Mouse (Mus musculus): Measurements from ENCODE around the gene Odf3b.
A peak's percentile ranks its signal among the peaks of the same experiment; 100 is the strongest.

Gene Odf3b

DNA sequence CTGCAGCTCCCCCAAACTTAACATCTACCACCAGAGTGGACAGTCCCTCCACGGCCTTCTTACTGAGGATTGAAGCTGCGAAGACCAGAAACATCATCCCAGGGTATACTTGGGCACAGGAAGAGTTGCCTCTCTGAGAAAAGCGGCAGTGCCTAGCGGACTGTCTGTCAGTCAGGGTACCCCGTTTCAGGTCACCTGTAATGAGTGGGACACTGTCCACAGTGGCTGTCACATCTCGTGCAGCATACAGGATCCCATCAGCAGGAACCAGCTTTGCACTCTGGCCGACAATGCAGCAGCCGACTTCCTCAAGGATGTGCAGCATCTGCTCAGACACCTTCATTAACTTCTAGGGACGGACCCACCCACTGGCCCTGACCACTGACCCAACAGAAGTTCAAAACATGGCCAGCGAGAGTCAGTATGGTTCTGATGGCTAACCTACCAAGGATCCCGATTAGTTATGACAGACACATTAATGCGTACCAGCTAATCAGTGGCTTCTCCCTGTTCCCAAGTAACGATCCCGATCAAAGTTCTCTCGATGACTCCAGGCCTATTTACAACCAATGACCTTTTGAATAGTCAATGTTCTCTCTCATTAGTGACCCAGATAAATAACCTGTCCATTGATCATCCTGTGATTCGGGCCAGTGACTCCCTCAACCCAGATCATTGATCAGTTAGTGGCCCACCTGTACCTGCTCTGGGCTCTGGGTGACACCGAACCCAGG lies 4.1 kb downstream of the Odf3b start:
- DNase-seq = no peak

DNA sequence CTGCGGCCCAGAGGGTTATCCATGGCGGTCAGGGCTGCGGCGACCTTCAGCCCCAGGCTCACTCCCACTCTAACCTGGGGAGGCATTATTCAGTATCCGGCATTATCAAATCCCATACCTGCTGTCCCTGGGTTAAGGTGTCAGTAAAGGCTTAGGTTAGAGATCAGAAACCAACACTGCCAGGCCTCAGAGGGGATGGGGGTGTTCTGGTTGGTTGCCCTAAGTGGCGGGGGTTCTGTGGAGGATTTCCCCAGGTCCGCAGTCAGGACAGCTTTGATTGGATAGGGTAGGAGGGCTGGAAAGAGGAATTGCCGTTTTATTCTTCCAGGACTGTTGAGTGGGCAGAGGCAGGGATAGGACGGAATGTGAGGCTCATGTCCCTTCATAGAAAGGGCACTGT lies 4.7 kb downstream of the Odf3b start:
- no peak for DNase-seq

DNA sequence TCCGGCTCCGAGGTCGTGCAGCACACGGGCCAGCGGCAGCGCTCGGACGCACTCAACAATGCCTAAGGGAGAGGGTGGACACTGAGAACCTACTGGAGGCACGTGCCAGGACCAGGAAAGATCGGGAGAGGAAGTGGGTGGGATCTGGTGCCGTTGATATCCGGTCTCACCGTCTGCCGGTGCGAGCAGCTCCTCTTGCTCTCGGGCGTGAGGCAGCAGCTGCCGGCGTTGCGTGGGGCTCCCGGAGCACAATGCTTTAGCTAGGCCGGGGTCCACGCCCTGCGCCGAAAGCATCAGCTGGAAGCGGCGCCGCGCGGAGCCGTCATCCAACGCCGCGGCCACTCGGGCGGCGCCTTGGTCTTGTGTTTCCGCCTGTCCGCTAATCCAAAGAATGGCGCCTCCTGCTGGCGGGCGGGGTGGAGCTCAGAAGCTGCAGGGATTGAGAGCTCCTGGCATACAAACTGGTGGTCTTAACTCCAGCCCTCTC lies 5.3 kb downstream of the Odf3b start, which contains the start of gene Sco2:
Gene Sco2, minus strand, starts transcription at position 85 of the 487 bp plus-strand sequence.
- peak; percentile 92 for DNase-seq

DNA sequence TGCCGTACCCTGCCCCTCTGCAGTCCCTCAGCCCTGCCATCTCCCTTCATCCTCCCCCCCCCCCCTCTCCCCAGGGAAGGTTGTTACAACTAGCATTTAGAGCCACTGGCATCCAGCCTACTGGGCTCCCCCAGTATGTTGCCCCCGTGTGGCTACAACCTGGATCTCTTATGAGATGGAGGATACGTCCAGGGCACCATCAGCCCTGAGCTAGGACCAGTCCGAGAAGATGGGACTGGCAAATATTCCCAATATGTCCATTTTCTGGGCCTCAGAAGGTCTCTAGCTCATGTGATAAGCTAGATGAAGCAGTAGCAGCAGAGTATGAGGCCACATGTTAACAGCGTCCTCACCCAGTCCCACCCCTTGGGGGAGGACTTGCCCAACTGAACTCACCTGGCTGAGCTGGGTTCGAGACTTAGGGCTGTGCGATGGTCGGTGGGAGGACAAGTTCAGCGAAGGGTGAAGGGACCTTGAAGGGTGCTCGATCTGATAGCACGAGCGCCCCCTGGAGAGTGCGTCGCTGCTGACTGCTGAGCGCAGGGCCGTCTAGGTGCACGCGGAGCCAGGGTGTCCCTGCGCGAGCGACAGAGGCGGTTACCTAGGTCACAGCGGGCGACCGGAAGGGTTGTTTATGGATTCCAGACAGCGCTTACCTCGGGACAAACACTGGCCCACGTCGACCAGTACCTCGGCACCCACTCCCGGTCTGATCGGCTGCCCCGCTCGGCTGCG lies 5.9 kb downstream of the Odf3b start:
- peak; percentile 89 for DNase-seq

DNA sequence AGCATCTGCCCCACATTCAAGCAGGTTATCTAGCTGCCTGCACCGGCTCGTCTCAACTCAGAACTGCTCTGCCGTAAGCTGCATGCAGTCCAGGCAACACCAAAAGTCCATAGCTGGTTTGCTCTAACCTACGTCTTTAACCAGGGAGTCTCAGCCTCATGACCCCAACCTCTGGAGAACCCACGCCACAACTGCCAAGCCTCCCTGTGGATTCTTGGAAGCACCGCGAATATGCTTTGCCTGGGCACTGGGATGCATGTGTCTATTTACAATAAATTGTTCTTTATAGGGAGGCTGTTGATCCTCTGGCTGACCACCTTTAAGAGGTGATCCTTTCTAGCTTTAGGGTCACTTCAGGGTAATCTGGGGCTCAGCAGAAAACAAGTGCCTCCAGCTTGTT lies 6.5 kb downstream of the Odf3b start:
- no peak for DNase-seq

DNA sequence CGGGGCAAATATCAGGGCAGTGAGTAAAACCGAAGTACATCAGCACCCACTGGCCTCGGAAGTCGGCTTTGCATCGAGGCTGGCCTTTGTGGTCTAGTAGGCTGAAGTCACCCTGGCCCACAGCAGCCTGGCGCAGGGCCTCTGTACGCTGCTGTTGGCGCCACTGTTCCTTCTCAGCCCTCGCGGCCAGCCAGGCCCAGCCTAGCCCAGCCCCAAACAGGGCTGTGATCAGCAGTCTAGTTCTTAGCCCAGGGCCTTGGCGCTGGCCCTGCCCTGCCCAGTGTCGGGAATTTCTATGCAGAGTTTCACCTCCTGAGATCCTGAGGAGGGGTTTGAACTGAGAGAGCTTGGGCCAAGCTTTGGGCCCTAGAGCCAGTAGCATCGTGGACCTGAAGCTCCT lies 7.0 kb downstream of the Odf3b start:
- no peak for DNase-seq

DNA sequence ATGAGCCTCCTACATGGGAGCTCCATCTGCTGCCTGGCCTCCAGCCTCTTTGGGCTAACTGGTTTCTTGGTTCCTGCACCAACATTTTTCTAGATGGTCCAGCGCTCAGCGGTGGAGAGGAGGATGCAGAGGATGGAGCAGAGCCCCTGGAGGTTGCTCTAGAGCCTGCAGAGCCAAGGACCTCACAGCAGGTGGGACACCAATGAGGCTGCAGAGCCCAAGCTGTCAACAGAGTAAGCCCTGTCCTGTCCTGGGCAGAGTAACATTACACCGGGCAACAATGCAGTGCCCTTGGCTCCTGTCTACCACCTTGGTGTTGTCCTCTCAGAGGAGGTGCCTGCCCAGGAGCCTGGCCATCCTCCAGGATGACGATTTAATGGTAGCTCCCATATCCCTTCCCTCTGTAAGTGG lies 13.9 kb downstream of the Odf3b start:
- no peak for DNase-seq

DNA sequence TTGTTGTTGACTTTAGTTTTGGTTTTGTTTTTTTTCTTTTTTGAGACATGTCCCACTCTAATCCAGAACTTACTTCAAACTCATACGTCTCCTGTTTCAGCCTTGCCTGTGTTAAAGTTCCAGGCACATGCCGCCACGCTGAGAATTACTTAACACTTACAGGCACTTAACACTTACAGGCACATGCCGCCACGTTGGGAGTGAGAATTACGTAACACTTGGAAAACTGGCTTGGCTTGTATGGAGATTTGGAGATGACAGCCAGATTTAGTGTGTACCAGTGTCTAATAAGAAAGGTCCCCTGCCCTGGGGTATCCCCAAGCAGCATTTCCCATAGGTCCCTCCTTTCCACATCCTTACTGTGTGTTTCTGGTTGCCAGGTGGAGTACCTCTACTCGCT lies 16.0 kb downstream of the Odf3b start:
- no peak for DNase-seq

DNA sequence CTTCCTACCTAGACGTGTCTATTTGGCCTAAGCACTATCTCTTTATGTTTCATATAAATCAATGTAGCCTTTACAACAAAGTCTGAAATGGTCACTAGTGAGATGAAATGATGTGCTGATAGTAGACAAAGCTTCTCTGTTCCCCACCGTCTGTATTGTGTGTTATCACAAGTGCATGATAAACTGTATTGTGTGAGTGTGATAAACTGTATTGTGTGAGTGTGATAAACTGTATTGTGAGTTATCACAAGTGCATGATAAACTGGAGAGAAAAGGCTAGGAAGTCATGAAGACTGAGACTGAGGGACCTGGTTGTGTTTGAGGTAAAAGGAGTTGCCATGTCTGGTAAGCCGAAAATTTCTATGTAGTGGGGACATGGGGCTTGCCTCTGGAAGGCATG lies 20.3 kb downstream of the Odf3b start:
- no peak for DNase-seq

DNA sequence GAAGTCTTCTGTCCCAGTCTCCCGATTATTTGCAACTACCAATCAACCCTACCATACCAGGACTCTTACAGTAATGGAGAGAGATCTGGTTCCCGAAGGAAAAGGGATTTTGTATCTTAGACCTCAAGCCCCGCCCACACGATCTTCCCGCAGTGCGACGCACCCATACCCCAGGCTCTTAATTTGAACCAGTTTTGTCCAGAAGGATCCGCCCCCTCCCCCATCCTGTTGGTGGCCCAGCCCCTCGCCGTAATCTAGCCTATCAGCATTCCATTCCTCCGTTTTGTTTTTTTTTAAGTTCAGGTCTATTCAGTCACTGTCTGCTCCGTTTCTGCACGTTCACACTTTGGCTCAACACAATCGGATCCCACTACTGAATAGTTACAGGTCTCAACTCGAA lies 22.7 kb downstream of the Odf3b start:
- DNase-seq = peak; percentile 81

DNA sequence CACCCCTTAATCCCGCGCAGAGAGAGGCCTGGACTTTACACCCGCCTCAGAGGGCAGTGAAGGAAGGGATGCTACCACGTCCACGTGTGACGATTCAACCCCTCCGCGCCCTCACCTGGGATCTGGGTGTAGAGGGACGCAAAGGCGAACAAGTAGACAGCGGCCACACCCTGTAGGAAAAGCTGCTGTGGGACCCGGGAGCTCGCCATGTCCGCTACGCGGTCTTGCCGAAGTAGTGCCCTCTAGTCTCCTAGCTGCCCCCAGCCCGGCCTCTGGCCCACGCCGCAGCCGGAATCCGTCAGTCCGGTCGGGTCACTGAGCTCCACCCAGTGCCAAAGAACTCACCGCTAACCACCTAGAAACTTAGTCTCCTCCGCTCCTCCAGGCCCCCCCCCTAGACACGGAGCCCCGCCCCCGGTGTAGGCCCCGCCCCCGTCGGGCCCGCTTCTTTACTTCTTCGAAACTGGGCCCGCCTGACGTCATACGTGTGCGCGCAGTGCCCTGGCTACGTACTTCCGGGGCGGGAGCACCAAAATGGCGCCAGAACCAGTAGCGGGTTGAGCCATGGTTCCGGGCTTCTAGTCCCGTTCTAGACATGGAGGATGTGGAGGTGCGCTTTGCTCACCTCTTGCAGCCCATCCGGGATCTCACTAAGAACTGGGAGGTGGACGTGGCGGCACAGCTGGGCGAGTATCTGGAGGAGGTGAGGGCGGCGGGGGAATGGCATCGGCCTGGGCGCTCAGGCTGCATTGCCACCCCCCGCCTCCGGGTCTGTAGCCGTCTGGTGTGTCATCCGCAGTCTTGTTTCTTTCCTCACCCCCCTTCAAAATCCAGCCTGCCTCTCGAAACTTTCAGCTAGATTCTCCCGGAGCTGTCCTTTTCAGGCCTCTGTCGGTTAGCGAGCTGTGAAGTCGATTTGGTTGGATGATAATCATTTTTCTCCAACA lies 23.6 kb downstream of the Odf3b start, which contains the start of the genes Lmf2 and Ncaph2:
Gene Lmf2, minus strand, starts transcription at position 419 of the 947 bp plus-strand sequence.
Gene Ncaph2, plus strand, starts transcription at position 479 of the 947 bp plus-strand sequence.
- DNase-seq = peak; percentile 95

DNA sequence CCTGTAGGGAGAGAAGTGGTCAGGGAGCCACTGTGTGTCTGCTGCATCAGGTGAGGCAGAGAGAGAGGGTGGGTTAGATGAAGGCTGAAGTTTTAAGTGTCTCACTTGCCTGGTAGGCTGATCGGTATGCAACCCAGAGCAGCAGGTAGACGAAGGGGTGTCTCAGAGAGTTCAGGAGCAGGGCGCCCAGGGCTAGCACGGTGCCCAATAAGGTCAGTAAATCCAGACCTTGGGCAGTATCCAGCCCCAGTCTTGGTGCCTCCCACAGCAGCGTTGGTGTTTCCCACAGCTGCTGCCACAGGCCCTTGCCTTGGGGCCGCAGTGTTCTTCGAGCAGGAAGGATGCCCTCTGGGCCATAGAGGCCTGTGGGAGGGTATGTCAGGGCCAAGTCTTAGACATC lies 24.6 kb downstream of the Odf3b start:
- DNase-seq = no peak

DNA sequence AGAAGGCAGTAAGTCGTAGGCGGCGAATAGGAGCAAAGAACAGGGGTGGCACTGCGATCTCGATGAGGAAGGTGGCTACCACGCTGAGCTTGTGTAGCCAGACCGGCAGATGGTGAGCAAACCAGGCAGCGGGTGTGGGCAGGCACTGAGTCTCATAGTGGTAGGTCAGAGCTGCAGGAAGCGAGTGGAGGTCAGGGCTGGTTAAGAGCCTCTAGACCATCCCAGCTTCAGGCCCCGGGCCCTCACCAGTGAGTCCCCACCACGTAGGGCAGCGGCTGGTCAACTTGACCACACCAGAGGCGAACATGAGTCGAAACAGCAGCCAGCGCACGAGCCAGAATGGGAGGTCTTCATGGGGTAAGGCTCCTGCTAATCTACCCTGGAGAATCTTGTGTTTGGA lies 25.2 kb downstream of the Odf3b start:
- no peak for DNase-seq

DNA sequence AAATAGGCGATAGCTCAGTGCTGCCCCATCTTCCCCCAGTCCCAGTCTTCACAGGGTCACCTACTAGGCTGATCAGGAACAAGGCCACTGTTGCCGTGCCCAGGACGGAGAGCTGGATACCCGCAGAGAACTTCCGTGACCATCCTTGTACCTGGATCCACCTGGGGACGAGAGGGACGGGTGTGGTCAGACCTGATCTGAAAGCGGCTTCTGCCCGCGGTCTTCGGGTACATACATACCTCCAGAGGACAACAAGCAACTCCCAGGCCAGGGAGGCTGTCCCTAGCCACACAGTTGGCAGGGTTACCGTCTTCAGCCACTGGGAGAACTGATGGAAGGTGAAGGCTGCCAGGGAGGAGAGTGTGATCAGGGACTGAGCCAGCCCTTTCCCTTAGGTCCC lies 26.3 kb downstream of the Odf3b start:
- DNase-seq = no peak

DNA sequence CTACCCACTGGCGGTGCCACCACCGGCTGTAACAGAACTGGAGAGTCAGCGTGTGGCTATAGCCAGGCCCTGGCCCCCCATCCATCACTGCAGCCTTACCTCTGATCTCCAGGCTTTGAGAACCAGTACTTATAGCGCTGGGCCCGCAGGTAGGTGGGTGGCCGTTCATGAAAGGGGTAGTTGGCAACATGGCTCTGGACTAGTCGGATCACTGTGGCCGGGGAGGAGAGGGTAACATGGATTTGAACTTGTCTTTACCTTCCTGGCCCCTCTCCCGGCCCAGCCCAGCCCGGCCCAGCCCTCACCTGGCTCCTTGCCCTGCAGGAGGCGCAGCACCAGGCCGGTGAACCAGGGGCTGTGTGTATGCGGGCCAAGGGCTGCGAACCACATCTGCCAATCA lies 27.0 kb downstream of the Odf3b start:
- DNase-seq = no peak

DNA sequence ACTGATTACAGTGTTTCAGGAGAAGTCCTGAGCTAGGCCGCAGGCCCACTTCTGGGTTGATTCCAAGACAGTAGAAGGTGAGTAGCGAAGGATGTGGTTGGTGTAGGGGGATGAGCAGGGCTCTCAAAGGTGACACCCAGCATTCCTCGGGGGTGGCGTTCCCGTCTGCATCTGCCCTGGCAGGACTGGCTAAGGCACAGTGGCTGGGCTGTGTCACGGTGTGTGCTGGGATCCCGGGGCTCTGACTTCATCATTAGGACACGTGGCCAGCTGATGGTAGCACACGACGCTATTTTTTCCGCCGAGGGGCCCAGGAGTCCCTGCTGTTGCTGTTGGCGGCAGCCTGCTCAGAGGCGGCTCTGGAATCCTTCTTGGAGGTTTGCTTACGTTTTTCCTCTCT lies 27.8 kb downstream of the Odf3b start:
- no peak for DNase-seq

DNA sequence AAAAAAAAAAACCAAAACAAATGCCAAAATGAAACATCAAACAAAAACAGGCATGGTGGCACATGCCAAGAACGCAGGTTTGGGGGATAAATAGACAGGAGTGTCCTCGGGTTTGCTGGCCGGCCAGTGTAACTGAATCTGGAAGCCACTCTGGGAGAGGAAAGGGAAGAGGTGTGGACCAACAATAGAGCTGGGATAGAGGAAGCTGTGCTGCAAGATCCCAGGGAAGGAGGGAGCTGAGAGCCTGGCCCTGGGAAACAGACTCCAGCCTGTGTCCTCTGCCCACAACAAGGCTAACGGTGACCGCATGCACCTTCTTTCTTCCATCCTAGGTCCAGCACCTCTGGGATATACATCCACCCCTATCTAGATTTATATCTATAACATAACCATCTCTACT lies 28.6 kb downstream of the Odf3b start:
- DNase-seq = no peak

DNA sequence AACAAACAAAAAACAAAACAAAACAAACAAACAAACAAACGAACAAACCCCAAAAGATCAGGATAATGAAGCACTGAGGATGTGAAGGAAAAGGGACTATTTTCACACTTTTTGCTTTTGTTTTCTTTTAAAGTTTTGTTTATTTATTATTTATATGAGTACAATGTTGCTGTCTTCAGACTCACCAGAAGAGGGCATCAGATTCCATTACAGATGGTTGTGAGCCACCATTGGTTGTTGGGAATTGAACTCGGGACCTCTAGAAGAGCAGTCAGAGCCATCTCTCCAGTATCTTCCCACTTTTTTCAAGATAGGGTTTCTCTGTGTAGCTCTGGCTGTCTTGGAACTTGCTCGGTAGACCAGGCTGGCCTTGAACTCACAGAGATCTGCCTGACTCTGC lies 35.8 kb downstream of the Odf3b start:
- no peak for DNase-seq

DNA sequence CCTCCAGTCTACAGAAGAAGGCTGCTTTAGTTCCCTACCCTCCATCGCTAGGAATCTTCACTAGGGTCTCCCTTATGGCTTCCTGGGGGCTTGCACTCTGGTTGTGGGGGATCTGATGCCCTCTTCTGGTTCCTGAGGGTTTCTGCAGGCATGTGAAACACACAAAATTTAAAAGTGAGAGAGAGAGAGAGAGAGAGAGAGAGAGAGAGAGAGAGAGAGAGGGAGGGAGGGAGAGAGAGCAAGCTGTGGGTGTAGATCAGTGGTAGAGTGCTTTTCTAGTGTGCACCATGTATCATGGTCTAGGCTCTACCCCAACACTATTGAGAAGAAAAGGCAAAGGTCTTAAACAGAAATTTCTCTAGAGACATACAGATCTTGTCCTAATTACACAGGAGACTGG lies 37.4 kb downstream of the Odf3b start:
- no peak for DNase-seq

DNA sequence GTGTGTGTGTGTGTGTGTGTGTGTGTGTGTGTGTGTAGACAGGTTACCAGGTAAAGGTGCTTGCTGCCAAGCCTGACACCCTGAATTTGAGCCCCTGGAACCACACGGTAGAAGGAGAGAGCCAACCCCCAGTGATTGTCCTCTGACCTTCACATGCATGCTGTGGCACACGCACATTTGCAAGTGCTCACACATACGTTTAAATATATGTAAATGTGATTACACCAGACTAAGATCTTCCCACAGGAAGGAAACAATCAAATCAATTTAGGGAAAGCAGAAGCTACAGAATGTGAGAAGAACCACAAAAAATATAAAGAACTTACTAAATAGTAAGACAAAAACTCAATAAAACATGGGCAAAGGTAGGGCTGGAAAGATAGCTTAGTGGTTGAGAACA lies 38.9 kb downstream of the Odf3b start:
- DNase-seq = no peak

DNA sequence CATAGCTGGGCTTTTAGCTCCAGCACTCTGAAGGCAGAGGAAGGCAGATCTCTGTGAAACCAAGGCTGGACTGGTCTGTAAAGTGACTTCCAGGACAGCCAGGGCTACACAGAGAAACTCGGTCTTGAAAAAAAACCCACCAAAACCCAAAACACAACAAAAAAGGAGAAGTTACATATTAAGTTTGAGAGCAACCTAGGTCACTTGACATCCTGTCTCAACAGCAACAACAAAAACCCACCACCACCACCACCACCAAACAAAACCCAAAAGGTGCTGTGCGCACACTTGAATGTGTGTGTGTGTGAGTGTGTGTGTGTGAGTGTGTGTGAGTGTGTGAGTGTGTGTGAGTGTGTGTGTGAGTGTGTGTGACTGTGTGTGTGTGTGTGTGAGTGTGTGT lies 39.4 kb downstream of the Odf3b start:
- DNase-seq = no peak

DNA sequence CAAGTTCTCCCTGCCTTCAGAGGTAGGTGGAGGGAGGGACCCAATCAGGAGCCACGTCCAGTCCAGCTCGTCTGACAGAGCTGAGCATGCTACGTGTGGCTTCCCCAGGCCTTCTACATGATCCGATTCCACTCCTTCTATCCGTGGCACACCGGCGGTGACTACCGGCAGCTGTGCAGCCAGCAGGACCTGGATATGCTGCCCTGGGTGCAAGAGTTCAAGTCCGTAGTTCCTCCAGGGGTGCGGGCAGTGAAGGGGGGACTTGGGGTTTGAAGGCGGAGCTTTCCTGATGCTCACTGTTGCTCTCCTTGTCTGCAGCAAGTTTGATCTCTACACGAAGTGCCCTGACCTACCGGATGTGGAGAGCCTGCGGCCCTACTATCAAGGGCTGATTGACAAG lies 42.7 kb downstream of the Odf3b start:
- DNase-seq = no peak

Measured in thymus, postnatal 25 days (tissue).